Mouse (Mus musculus) liver, adult 2 months (tissue): ENCODE data around the gene Sys1.

Source experiments
- CTCF ChIP-seq: fragments of 200-500 bp; IDR thresholded peaks from 2 replicates; pipeline ENCODE4 v1.5.1; 2011; ENCODE audit warnings: low read depth, low read length, control low read depth
- POLR2A ChIP-seq: fragments of 200-500 bp; IDR thresholded peaks from 2 replicates; pipeline ENCODE4 v1.6.1; 2011; ENCODE audit warnings: low read length, control low read depth; ENCODE audit not compliant: insufficient read depth; ENCODE audit errors: extremely low read depth

GRCm38 (mm10) chr2:164429881-164430615, 26.7 kb upstream of the Sys1 start:
- TF ChIP-seq POLR2A, result no peak
- no peak for TF ChIP-seq CTCF
